Mouse (Mus musculus) embryonic facial prominence, embryonic 13.5 days (tissue): Measurements from ENCODE around the gene H2afx. TPM values are rescaled to one million over a fixed set of nuclear protein-coding genes. Genes with fewer than 3 reads are reported as not detected.

ENCODE experiments used
- ATAC-seq: fragments of 200-750 bp; cut with Nextera tagmentation; 2 replicates; pipeline ENCODE4 v1.8.0; 2017; ENCODE audit warnings: low read depth; ENCODE audit not compliant: insufficient number of reproducible peaks, insufficient read depth, low FRiP score, low TSS enrichment
- H3K27ac ChIP-seq: fragments of 300-500 bp; sonication (generic); 2 replicates; pipeline ENCODE4 v1.5.1; 2015; ENCODE audit warnings: moderate library complexity, mild to moderate bottlenecking, inconsistent platforms
- H3K27me3 ChIP-seq: fragments of 300-500 bp; sonication (generic); 2 replicates; pipeline ENCODE4 v1.6.1; 2015; ENCODE audit warnings: mild to moderate bottlenecking, inconsistent platforms
- H3K36me3 ChIP-seq: fragments of 300-500 bp; sonication (generic); 2 replicates; pipeline ENCODE4 v1.6.1; 2015; ENCODE audit warnings: mild to moderate bottlenecking, inconsistent platforms
- H3K4me1 ChIP-seq: fragments of 300-500 bp; sonication (generic); 2 replicates; pipeline ENCODE4 v1.6.1; 2015; ENCODE audit warnings: inconsistent platforms
- H3K4me2 ChIP-seq: fragments of 300-500 bp; sonication (generic); 2 replicates; pipeline ENCODE4 v1.6.1; 2015; ENCODE audit warnings: moderate library complexity, mild to moderate bottlenecking, inconsistent platforms
- H3K4me3 ChIP-seq: fragments of 300-500 bp; sonication (generic); 2 replicates; pipeline ENCODE4 v1.5.1; 2015; ENCODE audit warnings: mild to moderate bottlenecking, inconsistent platforms
- H3K9ac ChIP-seq: fragments of 300-500 bp; sonication (generic); 2 replicates; pipeline ENCODE4 v1.6.1; 2015; ENCODE audit warnings: mild to moderate bottlenecking, inconsistent platforms
- H3K9me3 ChIP-seq: fragments of 300-500 bp; sonication (generic); 2 replicates; pipeline ENCODE4 v1.6.1; 2016; ENCODE audit warnings: inconsistent platforms
- WGBS: fragments of 180-500 bp; shearing (Covaris S2); methylation state at CpG from one replicate; pipeline ENCODE4 v1.1.7; 2015; ENCODE audit warnings: mixed read lengths; 5-methylcytosine and 5-hydroxymethylcytosine counted together
- polyA plus RNA-seq: library from polyadenylated mRNA; unstranded; fragments of >200 nt; fragmentation: Nextera tagmentation; extraction: Ambion mirVana; gene quantifications from 2 replicates; pipeline ENCODE4 v1.2.1, GENCODE M21; 2015

The H2afx gene
- polyA plus RNA-seq, 1 experiment from 2014 or later: 385 TPM

- peaks cover 17% of the 10 kb centered on the region for H3K4me1 ChIP-seq
- peaks cover 65% of the 10 kb centered on the region for H3K36me3 ChIP-seq
- peak overlapping the region; percentile 72 for H3K4me2 ChIP-seq
- H3K4me3 ChIP-seq: peak overlapping the region; percentile 87
- WGBS: 8% methylated on average over 6 of the region's 6 CpGs
- no peaks in the 10 kb centered on the region for H3K9me3 ChIP-seq
- H3K9ac ChIP-seq: peak overlapping the region; percentile 92
- H3K27ac ChIP-seq: peak overlapping the region; percentile 96
- no peak for ATAC-seq
- no peaks in the 10 kb centered on the region for H3K27me3 ChIP-seq
These were observed 8.8 kb downstream of the H2afx start for GRCm38 (mm10) chr9:44343290-44343689.

- WGBS: under 1% methylated on average over 39 of the region's 39 CpGs
- H3K27ac ChIP-seq: peak within 1 kb of the TSS; percentile 96
- H3K9ac ChIP-seq: peak within 1 kb of the TSS; percentile 92
- H3K4me1 ChIP-seq: peaks cover 17% of the 10 kb centered on the region
- peak within 1 kb of the TSS; percentile 87 for H3K4me3 ChIP-seq
- H3K4me2 ChIP-seq: peak within 1 kb of the TSS; percentile 72
- peaks cover 65% of the 10 kb centered on the region for H3K36me3 ChIP-seq
- no peaks in the 10 kb centered on the region for H3K27me3 ChIP-seq
- peak; percentile 93 for ATAC-seq
- no peaks in the 10 kb centered on the region for H3K9me3 ChIP-seq
These were observed 9.4 kb downstream of the H2afx start, which contains the start of gene Hmbs for GRCm38 (mm10) chr9:44343781-44344421. Gene Hmbs, minus strand, starts transcription at chr9:44344228.

GRCm38 (mm10) chr9:44345570-44346433 is 11.3 kb downstream of the H2afx start:
- Histone ChIP-seq H3K27me3 (no peaks in the 10 kb centered on the region), H3K9ac (no peak overlapping the region), H3K4me1 (peaks cover 17% of the 10 kb centered on the region), H3K36me3 (peaks cover 69% of the 10 kb centered on the region), H3K9me3 (no peaks in the 10 kb centered on the region), H3K4me2 (no peak overlapping the region), H3K4me3 (no peak overlapping the region), H3K27ac (no peak overlapping the region)
- no peak for ATAC-seq
- 86% methylated on average over 6 of the region's 6 CpGs for WGBS

GRCm38 (mm10) chr9:44347166-44347565 is 12.7 kb downstream of the H2afx start:
- H3K27me3 ChIP-seq: no peaks in the 10 kb centered on the region
- H3K27ac ChIP-seq: no peak overlapping the region
- H3K4me2 ChIP-seq: no peak overlapping the region
- no peak overlapping the region for H3K9ac ChIP-seq
- H3K4me1 ChIP-seq: peaks cover 16% of the 10 kb centered on the region
- no peaks in the 10 kb centered on the region for H3K9me3 ChIP-seq
- 93% methylated on average over 9 of the region's 9 CpGs for WGBS
- H3K36me3 ChIP-seq: peaks cover 68% of the 10 kb centered on the region
- no peak overlapping the region for H3K4me3 ChIP-seq
- no peak for ATAC-seq

- Histone ChIP-seq H3K36me3 (peaks cover 73% of the 10 kb centered on the region), H3K9ac (no peak overlapping the region), H3K4me3 (no peak overlapping the region), H3K4me2 (no peak overlapping the region), H3K27ac (no peak overlapping the region), H3K9me3 (no peaks in the 10 kb centered on the region), H3K27me3 (no peaks in the 10 kb centered on the region), H3K4me1 (peaks cover 11% of the 10 kb centered on the region)
- 84% methylated on average over 4 of the region's 4 CpGs for WGBS
- no peak for ATAC-seq
These were observed 13.1 kb downstream of the H2afx start for GRCm38 (mm10) chr9:44347621-44348020.

- 96% methylated on average over 4 of the region's 4 CpGs for WGBS
- ATAC-seq: no peak
- Histone ChIP-seq H3K4me2 (no peak overlapping the region), H3K27ac (no peak overlapping the region), H3K4me1 (peaks cover 3% of the 10 kb centered on the region; the same call in 1 of the 2 replicates), H3K27me3 (no peaks in the 10 kb centered on the region), H3K36me3 (peaks cover 82% of the 10 kb centered on the region), H3K9me3 (no peaks in the 10 kb centered on the region), H3K9ac (no peak overlapping the region), H3K4me3 (no peak overlapping the region)
These were observed 14.1 kb downstream of the H2afx start for GRCm38 (mm10) chr9:44348546-44348945.

GRCm38 (mm10) chr9:44351396-44351795 is 16.9 kb downstream of the H2afx start:
- no peak overlapping the region for H3K4me2 ChIP-seq
- H3K9ac ChIP-seq: no peak overlapping the region
- H3K4me3 ChIP-seq: no peak overlapping the region
- H3K27ac ChIP-seq: no peak overlapping the region
- H3K27me3 ChIP-seq: no peaks in the 10 kb centered on the region
- no peaks in the 10 kb centered on the region for H3K4me1 ChIP-seq
- H3K36me3 ChIP-seq: peaks cover 98% of the 10 kb centered on the region
- ATAC-seq: no peak
- no peaks in the 10 kb centered on the region for H3K9me3 ChIP-seq
- WGBS: 93% methylated on average over 4 of the region's 4 CpGs

GRCm38 (mm10) chr9:44352337-44352736 is 17.8 kb downstream of the H2afx start:
- H3K27me3 ChIP-seq: no peaks in the 10 kb centered on the region
- no peak overlapping the region for H3K27ac ChIP-seq
- no peaks in the 10 kb centered on the region for H3K4me1 ChIP-seq
- peaks cover 98% of the 10 kb centered on the region for H3K36me3 ChIP-seq
- no peak overlapping the region for H3K4me3 ChIP-seq
- no peaks in the 10 kb centered on the region for H3K9me3 ChIP-seq
- 89% methylated on average over 10 of the region's 10 CpGs for WGBS
- no peak overlapping the region for H3K4me2 ChIP-seq
- H3K9ac ChIP-seq: no peak overlapping the region
- ATAC-seq: no peak

GRCm38 (mm10) chr9:44353142-44353541 is 18.6 kb downstream of the H2afx start:
- no peaks in the 10 kb centered on the region for H3K9me3 ChIP-seq
- no peak overlapping the region for H3K4me2 ChIP-seq
- no peak overlapping the region for H3K27ac ChIP-seq
- no peak overlapping the region for H3K4me3 ChIP-seq
- ATAC-seq: no peak
- WGBS: 95% methylated on average over 6 of the region's 6 CpGs
- H3K9ac ChIP-seq: no peak overlapping the region
- peaks cover 98% of the 10 kb centered on the region for H3K36me3 ChIP-seq
- no peaks in the 10 kb centered on the region for H3K4me1 ChIP-seq
- no peaks in the 10 kb centered on the region for H3K27me3 ChIP-seq

- no peaks in the 10 kb centered on the region for H3K27me3 ChIP-seq
- no peak overlapping the region for H3K9ac ChIP-seq
- H3K9me3 ChIP-seq: no peaks in the 10 kb centered on the region
- ATAC-seq: no peak
- 75% methylated on average over 4 of the region's 4 CpGs for WGBS
- H3K36me3 ChIP-seq: peaks cover 76% of the 10 kb centered on the region
- peaks cover 6% of the 10 kb centered on the region for H3K4me1 ChIP-seq
- H3K4me3 ChIP-seq: no peak overlapping the region
- no peak overlapping the region for H3K4me2 ChIP-seq
- H3K27ac ChIP-seq: no peak overlapping the region
These were observed 22.7 kb downstream of the H2afx start for GRCm38 (mm10) chr9:44357207-44357606.

- peak within 1 kb of the TSS; percentile 86 for H3K4me2 ChIP-seq
- H3K9me3 ChIP-seq: no peaks in the 10 kb centered on the region
- peak within 1 kb of the TSS; percentile 96 for H3K4me3 ChIP-seq
- H3K36me3 ChIP-seq: peaks cover 35% of the 10 kb centered on the region
- peak within 1 kb of the TSS; percentile 90 for H3K9ac ChIP-seq
- H3K27me3 ChIP-seq: no peaks in the 10 kb centered on the region
- peak; percentile 91 for ATAC-seq
- H3K4me1 ChIP-seq: peaks cover 6% of the 10 kb centered on the region
- WGBS: under 1% methylated on average over 44 of the region's 44 CpGs
- H3K27ac ChIP-seq: peak within 1 kb of the TSS; percentile 69
These were observed 26.9 kb downstream of the H2afx start, which contains the start of gene Vps11 for GRCm38 (mm10) chr9:44361190-44361917. Gene Vps11, minus strand, starts transcription at chr9:44361670.
